Mouse (Mus musculus) heart, embryonic 13.5 days (tissue): ENCODE data around the gene Pim3. TPM values are rescaled to one million over a fixed set of nuclear protein-coding genes. Genes with fewer than 3 reads are reported as not detected.

ENCODE experiments used
- ATAC-seq: fragments of 200-750 bp; cut with Nextera tagmentation; 2 replicates; pipeline ENCODE4 v1.8.0; 2017; ENCODE audit warnings: moderate TSS enrichment; ENCODE audit not compliant: insufficient number of reproducible peaks, low FRiP score, low TSS enrichment; ENCODE audit errors: extremely low read depth
- H3K27ac ChIP-seq: fragments of 300-500 bp; sonication (generic); replicated peaks from 2 replicates; pipeline ENCODE4 v1.5.1; 2015; ENCODE audit warnings: moderate library complexity, mild to moderate bottlenecking, inconsistent platforms
- H3K27me3 ChIP-seq: fragments of 300-500 bp; sonication (generic); replicated peaks from 2 replicates; pipeline ENCODE4 v1.6.1; 2015; ENCODE audit warnings: mild to moderate bottlenecking, inconsistent platforms
- H3K36me3 ChIP-seq: fragments of 300-500 bp; sonication (generic); 2 replicates; pipeline ENCODE4 v1.6.1; 2015; ENCODE audit warnings: mild to moderate bottlenecking, inconsistent platforms
- H3K4me1 ChIP-seq: fragments of 300-500 bp; sonication (generic); 2 replicates; pipeline ENCODE4 v1.6.1; 2015; ENCODE audit warnings: inconsistent platforms
- H3K4me2 ChIP-seq: fragments of 300-500 bp; sonication (generic); 2 replicates; pipeline ENCODE4 v1.6.1; 2015; ENCODE audit warnings: inconsistent platforms, mild to moderate bottlenecking, moderate library complexity
- H3K4me3 ChIP-seq: fragments of 300-500 bp; sonication (generic); 2 replicates; pipeline ENCODE4 v1.5.1; 2015; ENCODE audit warnings: moderate library complexity, mild to moderate bottlenecking, inconsistent platforms
- H3K9ac ChIP-seq: fragments of 300-500 bp; sonication (generic); 2 replicates; pipeline ENCODE4 v1.6.1; 2015; ENCODE audit warnings: inconsistent platforms, mild to moderate bottlenecking, moderate library complexity
- H3K9me3 ChIP-seq: fragments of 300-500 bp; sonication (generic); 2 replicates; pipeline ENCODE4 v1.6.1; 2016; ENCODE audit warnings: inconsistent platforms
- WGBS: fragments of 180-500 bp; shearing (Covaris S2); methylation state at CpG from one replicate; pipeline ENCODE4 v1.1.7; 2015; ENCODE audit warnings: mixed read lengths; 5-methylcytosine and 5-hydroxymethylcytosine counted together
- polyA plus RNA-seq: library from polyadenylated mRNA; unstranded; fragments of >200 nt; fragmentation: Nextera tagmentation; extraction: Ambion mirVana; gene quantifications from 2 replicates; pipeline ENCODE4 v1.2.1, GENCODE M21; 2015

Pim3 gene
- polyA plus RNA-seq, 1 experiment from 2014 or later, result 51.8 TPM

- peaks cover 41% of the 10 kb centered on the region for H3K4me1 ChIP-seq
- no peak for ATAC-seq
- H3K4me3 ChIP-seq, result no peak overlapping the region
- no peaks in the 10 kb centered on the region for H3K9me3 ChIP-seq
- H3K27ac ChIP-seq, result no peak overlapping the region
- 87% methylated on average over 6 of the region's 6 CpGs for WGBS
- H3K9ac ChIP-seq, result no peak overlapping the region
- no peaks in the 10 kb centered on the region for H3K27me3 ChIP-seq
- H3K36me3 ChIP-seq, result peaks cover 44% of the 10 kb centered on the region
- no peak overlapping the region for H3K4me2 ChIP-seq
These were observed 34.5 kb upstream of the Pim3 start for GRCm38 (mm10) chr15:88827466-88827865.

DNA sequence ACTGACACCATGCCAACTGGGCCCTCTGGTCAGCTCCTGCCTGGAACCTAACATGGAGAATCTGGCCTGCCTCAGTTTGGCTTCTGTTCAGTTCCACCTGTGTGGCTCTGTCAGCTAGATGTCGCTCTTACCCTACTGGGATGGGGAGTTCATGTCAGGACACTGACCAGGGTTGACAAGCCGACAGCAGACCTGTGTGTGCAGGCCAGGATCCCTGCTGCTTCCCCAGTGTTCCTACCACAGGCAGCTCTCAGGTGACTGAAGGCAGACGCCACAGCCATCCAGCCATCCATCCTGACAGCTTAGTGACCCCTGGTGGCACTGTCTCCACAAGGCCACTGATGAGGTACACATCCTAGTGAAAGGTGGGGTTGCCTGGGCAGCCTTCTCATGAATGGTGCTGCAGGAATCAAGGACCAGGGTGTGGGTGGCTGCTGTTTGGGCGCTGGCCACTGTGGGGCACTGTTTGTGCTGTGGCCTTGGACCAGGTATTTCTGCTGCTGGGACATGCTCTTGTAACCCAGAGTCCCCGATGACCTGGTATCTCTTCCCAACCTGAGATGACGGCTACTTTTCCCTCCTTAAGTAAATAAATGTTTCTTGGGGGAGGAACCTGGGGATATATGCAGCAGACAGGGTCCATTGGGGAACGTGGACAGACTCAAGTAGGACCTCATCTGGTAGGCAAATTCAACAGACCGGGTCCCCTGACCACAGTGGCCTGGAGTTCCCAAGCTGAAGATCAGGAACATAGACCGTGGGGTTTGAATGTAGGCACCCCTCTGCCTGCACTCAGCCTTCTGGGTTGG, 33.8 kb upstream of the Pim3 start:
- Histone ChIP-seq H3K27ac (no peak overlapping the region), H3K36me3 (peaks cover 36% of the 10 kb centered on the region), H3K4me3 (no peak overlapping the region), H3K9ac (0 out of 2 replicates have a peak overlapping the region, but pooled peaks have one; percentile 8), H3K27me3 (no peaks in the 10 kb centered on the region), H3K4me2 (no peak overlapping the region), H3K9me3 (no peaks in the 10 kb centered on the region), H3K4me1 (peaks cover 47% of the 10 kb centered on the region)
- no peak for ATAC-seq
- WGBS, result 19% methylated on average over 9 of the region's 9 CpGs

- 0 out of 2 replicates have a peak overlapping the region, but pooled peaks have one; percentile 39 for H3K27ac ChIP-seq
- WGBS, result 52% methylated on average over 17 of the region's 17 CpGs
- peaks cover 47% of the 10 kb centered on the region for H3K4me1 ChIP-seq
- ATAC-seq, result peak; percentile 64; the same call in 1 of the 2 replicates
- no peak overlapping the region for H3K4me3 ChIP-seq
- H3K36me3 ChIP-seq, result peaks cover 28% of the 10 kb centered on the region
- H3K9ac ChIP-seq, result peak overlapping the region; percentile 11; the same call in 1 of the 2 replicates
- no peak overlapping the region for H3K4me2 ChIP-seq
- no peaks in the 10 kb centered on the region for H3K27me3 ChIP-seq
- no peaks in the 10 kb centered on the region for H3K9me3 ChIP-seq
These were observed 32.9 kb upstream of the Pim3 start for GRCm38 (mm10) chr15:88828800-88829705.

GRCm38 (mm10) chr15:88829791-88830440, 32.1 kb upstream of the Pim3 start:
- ATAC-seq, result no peak
- Histone ChIP-seq H3K9me3 (no peaks in the 10 kb centered on the region), H3K4me1 (peaks cover 47% of the 10 kb centered on the region), H3K27ac (0 out of 2 replicates have a peak overlapping the region, but pooled peaks have one; percentile 39), H3K36me3 (peaks cover 19% of the 10 kb centered on the region), H3K4me3 (no peak overlapping the region), H3K27me3 (no peaks in the 10 kb centered on the region), H3K4me2 (no peak overlapping the region), H3K9ac (peak overlapping the region; percentile 11; the same call in 1 of the 2 replicates)
- WGBS, result 54% methylated on average over 6 of the region's 6 CpGs

DNA sequence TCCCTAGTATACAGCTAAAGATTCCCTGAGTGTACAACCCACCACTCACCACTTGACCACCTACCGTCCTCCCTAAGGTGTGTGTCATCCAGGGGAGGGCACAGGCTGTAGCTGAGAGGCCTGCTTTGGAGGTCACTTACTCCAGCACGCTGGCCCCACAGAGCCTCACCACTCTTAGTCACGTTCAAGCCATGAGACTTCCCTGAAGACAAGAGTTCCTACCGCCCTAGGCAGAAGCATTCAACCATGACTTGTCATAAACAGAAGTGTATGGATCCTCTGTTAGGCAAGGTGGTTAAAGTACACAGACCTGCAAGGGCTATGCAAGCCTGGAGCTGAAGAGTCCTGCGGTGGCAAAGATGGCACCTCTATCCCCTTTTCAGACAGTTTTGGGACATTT, 31.3 kb upstream of the Pim3 start:
- H3K4me1 ChIP-seq, result peaks cover 47% of the 10 kb centered on the region

DNA sequence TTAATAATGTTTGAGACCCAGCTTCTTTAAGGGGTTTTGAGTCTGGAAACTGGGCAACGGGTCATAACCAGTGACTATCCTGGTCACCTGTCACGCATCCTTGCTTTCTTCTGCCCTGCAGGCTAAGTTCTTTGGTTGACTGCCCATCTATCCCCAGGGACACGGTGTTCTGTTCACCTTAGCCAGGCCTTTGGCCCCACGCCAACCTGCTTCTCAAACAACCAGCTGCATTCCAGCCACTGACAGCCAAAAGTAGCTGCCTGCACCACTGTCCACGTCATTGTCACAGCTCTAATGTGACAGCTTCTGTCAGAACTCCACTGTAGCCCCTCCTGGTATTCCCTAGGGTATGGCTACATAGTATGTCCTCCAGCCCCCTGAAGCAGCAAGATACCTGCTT, 30.5 kb upstream of the Pim3 start:
- H3K9me3 ChIP-seq, result no peaks in the 10 kb centered on the region
- H3K4me3 ChIP-seq, result no peak overlapping the region
- no peak for ATAC-seq
- H3K4me1 ChIP-seq, result peaks cover 51% of the 10 kb centered on the region
- H3K9ac ChIP-seq, result peak overlapping the region; percentile 33; the same call in 1 of the 2 replicates
- peak overlapping the region; percentile 87 for H3K27ac ChIP-seq
- no peaks in the 10 kb centered on the region for H3K27me3 ChIP-seq
- H3K36me3 ChIP-seq, result peaks cover 4% of the 10 kb centered on the region
- 28% methylated on average over 5 of the region's 5 CpGs for WGBS
- H3K4me2 ChIP-seq, result peak overlapping the region; percentile 2; the same call in 1 of the 2 replicates

More for the DNA sequence above, 31.3 kb upstream of the Pim3 start:
- Histone ChIP-seq H3K36me3 (peaks cover 11% of the 10 kb centered on the region), H3K27ac (no peak overlapping the region), H3K4me2 (no peak overlapping the region), H3K4me3 (no peak overlapping the region), H3K9me3 (no peaks in the 10 kb centered on the region), H3K27me3 (no peaks in the 10 kb centered on the region), H3K9ac (no peak overlapping the region)
- 76% methylated on average over 5 of the region's 5 CpGs for WGBS
- ATAC-seq, result no peak

GRCm38 (mm10) chr15:88832536-88832935, 29.4 kb upstream of the Pim3 start:
- no peak overlapping the region for H3K4me2 ChIP-seq
- H3K9me3 ChIP-seq, result no peaks in the 10 kb centered on the region
- H3K4me1 ChIP-seq, result peaks cover 62% of the 10 kb centered on the region
- H3K27ac ChIP-seq, result peak overlapping the region; percentile 87
- WGBS, result 77% methylated on average over 9 of the region's 9 CpGs
- no peaks in the 10 kb centered on the region; the same call in 1 of the 2 replicates for H3K36me3 ChIP-seq
- H3K4me3 ChIP-seq, result no peak overlapping the region
- H3K27me3 ChIP-seq, result no peaks in the 10 kb centered on the region
- no peak for ATAC-seq
- H3K9ac ChIP-seq, result peak overlapping the region; percentile 35; the same call in 1 of the 2 replicates

- peak overlapping the region; percentile 88; the same call in 1 of the 2 replicates for H3K27ac ChIP-seq
- H3K4me2 ChIP-seq, result 0 out of 2 replicates have a peak overlapping the region, but pooled peaks have one; percentile 92
- peaks cover 66% of the 10 kb centered on the region for H3K4me1 ChIP-seq
- no peaks in the 10 kb centered on the region for H3K27me3 ChIP-seq
- H3K4me3 ChIP-seq, result no peak overlapping the region
- no peaks in the 10 kb centered on the region for H3K9me3 ChIP-seq
- WGBS, result 75% methylated on average over 6 of the region's 6 CpGs
- H3K36me3 ChIP-seq, result no peaks in the 10 kb centered on the region
- no peak for ATAC-seq
- H3K9ac ChIP-seq, result 0 out of 2 replicates have a peak overlapping the region, but pooled peaks have one; percentile 83
These were observed 26.0 kb upstream of the Pim3 start for GRCm38 (mm10) chr15:88836031-88836430.

GRCm38 (mm10) chr15:88836571-88836970, 25.4 kb upstream of the Pim3 start:
- Histone ChIP-seq H3K27ac (peak overlapping the region; percentile 88), H3K4me1 (peaks cover 65% of the 10 kb centered on the region), H3K9ac (peak overlapping the region; percentile 83), H3K9me3 (no peaks in the 10 kb centered on the region), H3K36me3 (no peaks in the 10 kb centered on the region), H3K4me2 (peak overlapping the region; percentile 92), H3K4me3 (peak overlapping the region; percentile 63), H3K27me3 (no peaks in the 10 kb centered on the region)
- no peak for ATAC-seq
- WGBS, result 65% methylated on average over 5 of the region's 5 CpGs

GRCm38 (mm10) chr15:88837199-88837932, 24.6 kb upstream of the Pim3 start:
- Histone ChIP-seq H3K27me3 (no peaks in the 10 kb centered on the region), H3K9me3 (no peaks in the 10 kb centered on the region), H3K36me3 (no peaks in the 10 kb centered on the region), H3K4me1 (peaks cover 61% of the 10 kb centered on the region), H3K4me3 (peak overlapping the region; percentile 63), H3K27ac (peak overlapping the region; percentile 88), H3K4me2 (peak overlapping the region; percentile 92), H3K9ac (peak overlapping the region; percentile 83)
- ATAC-seq, result peak; percentile 13; the same call in 1 of the 2 replicates
- WGBS, result under 1% methylated on average over 39 of the region's 39 CpGs
